Mouse (Mus musculus) c-Kit-positive CD71-negative TER-119-negative erythroid progenitor cells, embryonic 14.5 days (primary cell): ENCODE results near the gene Rab34.

Experiments used
- DNase-seq: peaks from one replicate; pipeline ENCODE4 v3.0.0-alpha.2; 2013; ENCODE audit warnings: low read depth

Rab34 gene

GRCm38 (mm10) chr11:78215709-78216317 is 27.6 kb downstream of the Rab34 start:
- DNase-seq = no peak

DNA sequence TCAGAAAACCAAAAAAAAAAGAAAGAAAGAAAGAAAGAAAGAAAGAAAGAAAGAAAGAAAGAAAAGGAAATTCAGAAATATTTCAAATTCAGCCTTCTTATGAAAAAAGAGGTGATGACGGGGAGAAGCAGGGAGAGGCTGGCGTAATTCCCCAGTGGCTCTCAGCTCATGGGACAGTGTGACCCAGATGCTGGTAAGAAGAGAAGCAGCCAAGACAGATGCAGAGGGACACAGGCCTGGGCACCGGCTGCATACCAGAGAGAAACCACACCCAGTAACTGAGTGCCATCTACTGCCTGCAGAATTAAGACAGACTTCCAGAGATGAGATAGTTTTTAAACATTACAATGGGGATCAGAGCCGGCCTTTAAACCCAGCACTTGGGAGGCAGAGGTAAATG is 35.4 kb downstream of the Rab34 start:
- DNase-seq = no peak

DNA sequence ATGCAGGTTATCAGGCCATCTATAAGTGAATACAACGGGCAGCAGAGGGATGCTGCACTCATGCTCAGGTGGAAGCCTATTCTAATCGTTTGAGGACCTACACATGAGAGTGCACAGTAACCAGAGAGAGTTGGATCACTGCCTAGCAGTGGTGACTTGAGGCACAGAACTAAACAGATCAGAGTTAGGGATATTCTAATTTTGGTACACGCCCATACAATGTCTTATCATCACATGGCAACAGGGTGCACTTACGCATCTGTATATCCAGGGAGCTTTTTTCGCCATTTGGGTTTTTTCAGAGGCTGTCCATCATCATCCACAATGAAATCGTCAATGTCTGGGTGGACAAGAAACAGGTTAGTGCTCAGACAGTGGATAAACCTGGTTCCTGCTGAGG is 43.3 kb downstream of the Rab34 start:
- no peak for DNase-seq

DNA sequence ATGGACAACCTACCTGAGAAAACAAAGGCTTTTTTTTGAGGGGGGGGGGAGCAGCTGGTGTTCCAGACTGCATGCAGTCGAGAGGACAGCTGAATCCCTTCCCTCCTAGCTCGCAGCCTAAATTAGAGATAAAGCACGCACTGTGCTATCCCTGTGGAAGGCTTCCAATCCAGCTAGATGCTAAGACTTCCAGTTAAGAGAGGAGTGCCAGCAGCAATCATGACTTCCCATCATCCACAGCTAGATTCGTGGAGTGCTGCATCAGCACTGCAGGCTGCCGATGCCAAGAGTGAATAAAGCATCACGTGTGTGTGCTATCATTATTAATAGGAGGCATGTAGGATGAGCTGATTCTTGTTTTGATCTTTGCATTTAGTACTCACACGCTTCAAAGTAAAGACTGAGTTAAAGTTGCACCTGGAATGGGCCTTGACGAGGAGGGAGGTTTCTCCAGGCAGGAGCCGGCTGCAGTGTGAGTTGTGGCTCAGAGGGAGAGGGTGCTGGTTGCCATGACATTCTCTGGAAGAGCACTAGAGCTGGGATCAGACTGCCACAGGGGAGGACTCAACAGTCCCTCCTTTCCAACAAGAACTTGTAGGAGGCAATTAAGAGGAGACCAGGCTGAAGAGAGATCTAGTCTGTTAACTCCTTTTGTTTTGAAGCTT is 52.1 kb downstream of the Rab34 start:
- no peak for DNase-seq
